Mouse (Mus musculus): ENCODE results near the gene Tram2. TPM values are rescaled to one million over a fixed set of nuclear protein-coding genes. Genes with fewer than 3 reads are reported as not detected.
A peak's percentile ranks its signal among the peaks of the same experiment; 100 is the strongest.

The Tram2 gene
- total RNA-seq, 2 experiments from 2014 or later = 8.7 to 9.2 TPM

GRCm38 (mm10) chr1:21029000-21029399 is 50.0 kb downstream of the Tram2 start:
- intact Hi-C loops (cut with DNase I) = no loop called here
- no peak for DNase-seq

DNA sequence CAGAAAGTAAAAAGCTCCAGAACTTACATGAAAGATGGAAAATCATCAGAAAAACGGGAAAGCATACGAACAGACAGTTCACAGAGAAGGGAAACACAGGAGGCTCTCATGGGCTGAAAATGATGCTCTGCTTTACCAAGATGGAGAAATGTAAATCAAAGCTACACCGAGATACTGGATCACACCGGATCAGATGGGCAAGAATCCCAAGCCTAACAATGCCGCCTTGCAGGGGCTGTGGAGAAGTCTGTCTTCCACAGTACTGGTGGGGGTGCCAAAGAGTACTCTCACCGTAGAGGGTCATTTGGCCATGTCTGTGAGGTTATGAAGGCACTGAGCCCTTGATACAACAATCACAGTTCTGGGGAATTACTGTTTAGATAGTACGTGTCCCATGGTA is 52.5 kb downstream of the Tram2 start:
- intact Hi-C loops (cut with DNase I) = no loop called here
- no peak for DNase-seq

DNA sequence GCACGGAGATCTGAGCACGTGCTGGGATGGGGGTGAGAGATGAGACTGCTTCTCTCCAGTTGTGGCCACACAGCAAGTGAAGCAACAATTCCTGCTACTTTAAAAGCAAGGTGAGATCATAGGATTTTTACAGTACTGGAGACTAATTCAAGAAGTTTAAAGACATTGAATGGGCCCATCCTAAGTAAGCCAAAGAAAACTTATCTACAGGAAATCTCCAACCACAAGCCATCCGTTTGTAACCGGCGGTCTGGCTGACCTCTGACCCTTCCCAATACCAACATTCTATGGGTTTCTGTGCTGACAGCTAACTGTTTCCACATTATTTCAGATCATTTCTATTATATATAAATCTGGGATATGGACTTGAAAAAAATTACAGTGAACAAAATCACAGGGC is 53.8 kb downstream of the Tram2 start:
- no peak for DNase-seq
- intact Hi-C loops (cut with DNase I) = no loop called here

GRCm38 (mm10) chr1:21023101-21023500 is 55.9 kb downstream of the Tram2 start:
- no peak for DNase-seq
- intact Hi-C loops (cut with DNase I) = no loop called here

- peak; percentile 69 to 71 for DNase-seq
Measured at GRCm38 (mm10) chr1:21014463-21014862, 64.6 kb downstream of the Tram2 start.

GRCm38 (mm10) chr1:21010282-21010800 is 68.7 kb downstream of the Tram2 start:
- intact Hi-C loops (cut with DNase I) = loop anchor here (5.0 kb wide), 1 partner anchor 67 kb away; the partner anchor contains the start of gene Tram2
- DNase-seq = peak in 1 of 2 experiments; percentile 22

More at GRCm38 (mm10) chr1:21014463-21014862, 64.6 kb downstream of the Tram2 start:
- intact Hi-C loops (cut with DNase I) = loop anchor here (5.0 kb wide), 1 partner anchor 63 kb away; the partner anchor contains the start of gene Tram2

DNA sequence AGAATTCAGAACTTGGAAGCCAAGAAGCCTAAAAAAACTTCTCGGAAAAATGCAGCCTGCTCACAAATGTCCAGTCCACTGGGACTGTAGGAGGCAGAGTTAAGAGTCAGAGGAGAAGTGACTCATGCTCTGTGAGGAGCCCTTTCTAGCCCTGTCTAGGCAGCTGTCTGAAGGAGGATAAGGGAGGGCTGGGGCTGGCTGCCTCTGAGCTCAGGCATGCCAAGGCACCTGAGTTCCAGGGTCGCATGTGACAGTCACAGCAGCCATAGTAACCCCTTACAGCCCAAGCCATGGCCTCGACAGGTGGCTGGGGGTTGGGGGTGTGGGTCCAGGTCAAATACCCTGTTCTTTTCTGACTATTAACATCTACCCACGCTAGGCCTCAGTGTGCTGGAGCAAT is 70.1 kb downstream of the Tram2 start:
- peak; percentile 61 to 66 for DNase-seq
- intact Hi-C loops (cut with DNase I) = no loop called here

- intact Hi-C loops (cut with DNase I) = no loop called here
- no peak for DNase-seq
Measured at GRCm38 (mm10) chr1:21007941-21008701, 70.9 kb downstream of the Tram2 start.

- intact Hi-C loops (cut with DNase I) = no loop called here
- DNase-seq = no peak
Measured at GRCm38 (mm10) chr1:21006775-21007174, 72.3 kb downstream of the Tram2 start.

DNA sequence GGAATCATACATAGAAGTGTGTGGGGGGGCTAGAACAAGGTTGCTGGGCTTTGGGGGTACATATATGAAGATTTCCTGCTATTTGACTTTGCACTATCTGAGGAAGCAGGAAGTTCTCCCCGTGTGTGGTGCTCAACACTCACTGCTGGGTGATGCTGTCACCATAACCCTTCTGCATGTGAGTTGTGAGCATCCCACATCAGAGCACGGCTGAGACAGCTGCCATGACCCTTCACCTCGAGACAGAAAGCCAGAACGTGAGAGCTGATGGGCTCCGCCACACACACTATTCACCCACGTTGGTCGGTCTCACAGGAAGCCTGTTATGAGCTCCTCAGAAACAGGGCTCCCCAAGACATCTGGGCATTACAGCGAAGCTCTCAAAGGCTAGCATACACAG is 74.4 kb downstream of the Tram2 start:
- intact Hi-C loops (cut with DNase I) = loop anchor here (5.0 kb wide), 2 partner anchors 52 to 158 kb away; partner anchors contain the start of gene Efhc1

GRCm38 (mm10) chr1:21002246-21003142 is 76.5 kb downstream of the Tram2 start:
- intact Hi-C loops (cut with DNase I) = loop anchor here (5.0 kb wide), 2 partner anchors 50 to 160 kb away; partner anchors contain the start of gene Efhc1
- peak; percentile 46 to 60 for DNase-seq

More for the DNA sequence above, 74.4 kb downstream of the Tram2 start:
- DNase-seq = no peak

DNA sequence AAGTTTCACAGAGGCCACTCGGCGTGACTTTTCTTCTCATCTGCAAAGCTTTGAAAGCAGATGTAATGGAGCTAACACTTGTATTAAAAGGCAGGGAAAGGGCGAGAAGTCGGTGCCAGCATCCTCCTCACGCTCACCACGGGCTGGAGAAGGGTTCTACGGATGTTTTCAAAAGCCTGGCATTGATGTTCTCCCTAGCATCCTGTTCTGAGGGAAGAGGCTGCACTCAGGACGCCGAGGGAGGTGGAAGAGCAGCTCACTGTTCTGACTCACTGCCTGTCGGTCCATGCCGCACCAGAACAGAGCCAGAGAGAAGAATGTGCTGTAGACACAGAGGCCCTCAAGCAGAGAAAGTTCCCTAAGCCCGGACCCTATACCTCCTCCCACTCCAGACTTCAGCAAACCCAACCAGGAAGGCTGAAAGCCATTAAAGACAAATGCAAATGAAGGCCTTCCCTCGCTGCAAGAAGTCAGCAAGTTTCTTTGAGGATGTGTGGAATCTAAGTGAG is 81.1 kb downstream of the Tram2 start:
- no peak for DNase-seq

DNA sequence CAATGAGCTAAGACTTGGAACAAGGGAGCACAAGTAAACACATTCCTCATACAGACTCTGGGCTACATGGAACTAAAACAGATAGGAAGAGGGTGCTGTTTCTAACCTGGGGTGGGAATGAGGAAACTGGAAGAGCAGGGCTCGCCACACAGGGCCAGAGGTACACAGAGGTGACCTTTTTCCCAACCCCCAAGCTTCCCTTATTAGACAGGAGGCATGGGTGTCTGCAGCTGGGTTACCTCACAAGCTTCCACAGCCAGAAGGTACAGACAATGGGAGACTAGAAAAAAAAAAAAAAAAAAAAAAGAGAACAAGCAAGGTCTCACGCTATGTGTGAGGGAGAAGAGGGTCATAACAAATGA is 81.7 kb downstream of the Tram2 start:
- no peak for DNase-seq
- intact Hi-C loops (cut with DNase I) = loop anchor here (5.0 kb wide), 2 partner anchors 80 to 105 kb away; partner anchors contain the start of gene Tram2

More for the DNA sequence above, 81.1 kb downstream of the Tram2 start:
- intact Hi-C loops (cut with DNase I) = loop anchor here (5.0 kb wide), 2 partner anchors 79 to 104 kb away; partner anchors contain the start of gene Tram2

- DNase-seq = no peak
- intact Hi-C loops (cut with DNase I) = loop anchor here (5.0 kb wide), 2 partner anchors 81 to 106 kb away; partner anchors contain the start of gene Tram2
Measured at GRCm38 (mm10) chr1:20996603-20997327, 82.3 kb downstream of the Tram2 start.

GRCm38 (mm10) chr1:20995331-20995986 is 83.6 kb downstream of the Tram2 start:
- peak; percentile 22 to 28 for DNase-seq
- intact Hi-C loops (cut with DNase I) = loop anchor here (5.0 kb wide), 2 partner anchors 82 to 107 kb away; partner anchors contain the start of gene Tram2

DNA sequence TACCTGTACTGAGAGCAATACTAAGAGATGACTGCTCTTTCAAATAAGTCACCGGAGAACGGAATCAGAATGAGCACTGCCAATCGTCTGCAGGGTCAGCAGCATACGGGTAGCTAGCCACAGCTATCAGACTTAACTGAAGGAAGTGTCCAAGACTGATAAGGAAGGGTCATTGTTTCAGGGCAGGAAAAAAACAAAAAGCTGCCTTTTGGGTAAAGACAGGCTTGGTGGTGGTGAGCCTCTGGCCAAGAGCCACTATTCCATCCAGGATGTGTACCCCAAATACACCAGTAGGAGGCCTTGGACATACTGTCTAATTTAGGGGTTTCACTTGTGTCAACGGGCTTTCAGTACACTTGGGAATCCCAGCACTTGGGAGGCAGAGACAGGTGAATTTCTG is 84.7 kb downstream of the Tram2 start:
- intact Hi-C loops (cut with DNase I) = no loop called here

DNA sequence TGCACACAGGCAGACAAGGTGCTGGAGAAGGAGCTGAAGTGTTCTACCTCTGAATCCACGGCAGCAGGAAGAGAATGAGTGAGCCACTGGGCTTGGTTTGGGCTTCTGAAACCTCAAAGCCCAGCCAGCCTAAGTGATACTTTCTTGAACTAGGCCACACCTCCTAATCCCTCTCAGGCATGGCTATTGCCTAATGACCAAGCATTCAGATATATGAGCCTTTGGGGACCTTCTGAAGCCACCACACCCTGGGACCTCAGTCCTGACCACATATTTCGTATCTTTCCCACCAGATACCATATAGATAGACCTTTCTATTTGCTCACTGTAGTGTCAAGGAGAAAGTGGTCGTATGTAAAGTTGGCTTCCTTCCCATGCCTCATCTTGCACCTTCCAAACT is 85.3 kb downstream of the Tram2 start:
- DNase-seq = no peak
- intact Hi-C loops (cut with DNase I) = no loop called here

More for the DNA sequence above, 84.7 kb downstream of the Tram2 start:
- DNase-seq = no peak

- no peak for DNase-seq
- intact Hi-C loops (cut with DNase I) = no loop called here
Measured at GRCm38 (mm10) chr1:20989461-20990083, 89.5 kb downstream of the Tram2 start.

All from heart, postnatal 14 days (tissue).